Mouse (Mus musculus) left cerebral cortex, postnatal 14 days (tissue): ENCODE results near the gene Tas1r1. TPM values are rescaled to one million over a fixed set of nuclear protein-coding genes. Genes with fewer than 3 reads are reported as not detected.
A peak's percentile ranks its signal among the peaks of the same experiment; 100 is the strongest.

ENCODE experiments used
- DNase-seq, 2 experiments: peaks; one replicate each; pipeline ENCODE4 v3.0.0; 2021 to 2022; ENCODE audit warnings: low spot score in 2 of 2, mixed read lengths in 1 of 2
- intact Hi-C: fragments of 180-260 bp; cut with DNase I; formaldehyde crosslinking; loops from one replicate; pipeline ENCODE4 v1.15.1; 2025
- total RNA-seq, 2 experiments: library from RNA; stranded (reverse); gene quantifications; 2 replicates each; pipeline ENCODE4 v1.2.3; 2021

Gene Tas1r1
- total RNA-seq, 2 experiments from 2014 or later = 0.49 to 0.55 TPM

- intact Hi-C loops = no loop called here
- no peak for DNase-seq
Observed at GRCm38 (mm10) chr4:152019073-152019472, 19.3 kb downstream of the Tas1r1 start.

- DNase-seq = no peak
- intact Hi-C loops = no loop called here
Observed at GRCm38 (mm10) chr4:152013036-152013813, 25.1 kb downstream of the Tas1r1 start.

- DNase-seq = no peak
- intact Hi-C loops = no loop called here
Observed at GRCm38 (mm10) chr4:152012109-152012508, 26.3 kb downstream of the Tas1r1 start.

GRCm38 (mm10) chr4:152011171-152011760 lies 27.1 kb downstream of the Tas1r1 start:
- intact Hi-C loops = no loop called here
- no peak for DNase-seq

- intact Hi-C loops = no loop called here
Observed at GRCm38 (mm10) chr4:152010707-152011134, 27.6 kb downstream of the Tas1r1 start.

GRCm38 (mm10) chr4:152010091-152010706 lies 28.2 kb downstream of the Tas1r1 start:
- intact Hi-C loops = no loop called here
- DNase-seq = no peak

More at GRCm38 (mm10) chr4:152010707-152011134, 27.6 kb downstream of the Tas1r1 start:
- no peak for DNase-seq

- intact Hi-C loops = no loop called here
- DNase-seq = peak; percentile 79 to 85
Observed at GRCm38 (mm10) chr4:152009076-152010051, 29.0 kb downstream of the Tas1r1 start.

DNA sequence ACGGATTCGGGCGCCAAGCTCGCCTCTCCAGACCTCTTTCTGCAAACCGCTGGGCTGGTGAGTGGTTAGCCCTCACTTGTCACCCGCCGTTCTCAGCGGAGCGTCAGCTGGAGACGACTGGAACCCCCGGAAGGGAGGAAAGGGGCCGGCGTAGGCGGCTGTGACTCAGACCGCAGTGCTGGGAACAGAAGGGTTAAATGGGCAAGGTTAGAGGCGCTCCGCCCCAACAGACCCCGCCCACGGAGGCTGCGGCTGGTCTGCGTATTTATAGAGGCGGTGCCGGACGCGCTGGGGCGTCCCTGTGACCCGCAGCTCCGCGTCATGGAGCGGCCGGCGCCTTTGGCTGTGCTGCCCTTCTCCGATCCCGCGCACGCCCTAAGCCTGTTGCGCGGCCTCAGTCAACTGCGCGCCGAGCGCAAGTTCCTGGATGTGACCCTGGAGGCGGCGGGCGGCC lies 29.7 kb downstream of the Tas1r1 start, which contains the start of gene Klhl21:
Klhl21 (plus strand) TSS at position 182 of the 454 bp plus-strand sequence.
- intact Hi-C loops = no loop called here

GRCm38 (mm10) chr4:152008148-152008500 lies 30.2 kb downstream of the Tas1r1 start:
- DNase-seq = no peak

More for the DNA sequence above, 29.7 kb downstream of the Tas1r1 start, which contains the start of gene Klhl21:
- peak; percentile 91 to 94 for DNase-seq

DNA sequence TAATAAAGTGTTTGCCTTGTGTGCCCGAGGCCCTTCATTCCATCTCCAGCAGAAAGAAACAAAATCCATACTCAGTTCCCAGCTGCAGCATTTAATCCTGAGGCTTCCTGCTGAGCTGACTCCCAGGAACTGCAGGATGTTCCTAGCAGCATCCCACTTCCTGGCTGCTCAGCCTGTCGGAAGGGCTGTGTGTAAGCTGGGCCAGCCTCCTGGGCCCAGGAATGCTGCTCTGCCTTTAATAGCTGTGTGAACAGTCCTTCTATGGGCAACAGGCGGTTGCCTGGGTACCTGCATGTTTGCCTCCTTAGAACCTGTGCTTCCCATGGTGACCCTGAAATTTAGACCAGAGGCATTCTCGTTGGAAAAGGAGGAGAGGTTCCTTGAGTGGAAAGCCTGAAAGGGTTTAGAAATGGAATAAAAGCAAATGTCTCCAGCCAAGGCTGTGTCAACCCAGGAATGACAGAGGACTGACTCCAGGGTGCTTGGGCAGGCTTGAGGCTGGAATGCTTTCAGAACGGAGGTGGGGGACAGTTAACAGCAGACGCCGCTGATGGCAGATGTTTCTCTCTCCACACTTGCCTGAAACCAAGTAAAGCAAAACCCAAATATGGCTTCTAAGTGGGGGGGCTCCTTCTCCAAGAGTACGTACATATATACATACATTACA lies 30.8 kb downstream of the Tas1r1 start:
- intact Hi-C loops = no loop called here

More at GRCm38 (mm10) chr4:152008148-152008500, 30.2 kb downstream of the Tas1r1 start:
- intact Hi-C loops = no loop called here

GRCm38 (mm10) chr4:152006812-152007211 lies 31.6 kb downstream of the Tas1r1 start:
- DNase-seq = no peak
- intact Hi-C loops = no loop called here

More for the DNA sequence above, 30.8 kb downstream of the Tas1r1 start:
- peak in 1 of 2 experiments; percentile 60 for DNase-seq

- intact Hi-C loops = no loop called here
- no peak for DNase-seq
Observed at GRCm38 (mm10) chr4:152006137-152006536, 32.2 kb downstream of the Tas1r1 start.

DNA sequence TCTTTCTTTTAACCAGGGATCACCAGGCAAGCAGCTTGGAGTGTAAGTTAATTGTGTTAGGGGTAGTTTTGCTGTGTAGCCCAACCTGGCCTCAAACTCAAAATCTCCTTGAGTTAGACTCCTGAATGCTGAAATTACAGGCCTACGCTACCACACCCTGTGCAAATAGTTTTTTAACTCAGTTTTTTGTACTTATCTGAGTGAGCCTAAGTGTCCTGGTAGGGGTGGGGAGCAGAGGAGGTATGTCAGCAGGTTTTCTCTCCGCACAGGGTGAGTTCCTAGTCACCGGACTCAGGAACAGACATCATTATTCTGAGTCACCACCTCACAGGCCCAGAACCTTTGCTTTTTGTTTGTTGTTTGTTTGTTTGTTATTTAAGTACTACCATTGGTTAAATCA lies 36.3 kb downstream of the Tas1r1 start:
- no peak for DNase-seq
- intact Hi-C loops = no loop called here

GRCm38 (mm10) chr4:152001335-152001734 lies 37.0 kb downstream of the Tas1r1 start:
- DNase-seq = no peak
- intact Hi-C loops = no loop called here

DNA sequence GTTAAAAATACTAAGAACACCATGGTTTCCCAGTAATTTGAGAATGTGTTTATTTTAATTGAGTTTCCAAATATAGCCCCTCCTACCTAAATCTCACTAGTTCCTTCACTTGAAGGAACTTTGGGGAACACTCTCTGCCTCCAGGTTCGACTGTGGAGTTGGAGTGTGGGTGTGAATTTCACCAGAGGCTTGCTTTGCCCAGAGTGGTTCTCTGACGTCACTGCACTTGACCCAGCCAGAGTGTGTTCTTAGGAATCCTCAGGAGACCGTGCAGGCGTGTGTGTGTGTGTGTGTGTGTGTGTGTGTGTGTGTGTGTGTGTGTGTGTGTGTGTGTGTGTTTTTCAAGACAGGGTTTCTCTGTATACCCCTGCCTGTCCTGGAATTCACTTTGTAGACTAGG lies 37.5 kb downstream of the Tas1r1 start:
- intact Hi-C loops = no loop called here

GRCm38 (mm10) chr4:151999481-151999880 lies 38.9 kb downstream of the Tas1r1 start:
- intact Hi-C loops = no loop called here
- no peak for DNase-seq

More for the DNA sequence above, 37.5 kb downstream of the Tas1r1 start:
- peak in 1 of 2 experiments; percentile 77 for DNase-seq

GRCm38 (mm10) chr4:151997701-151998100 lies 40.7 kb downstream of the Tas1r1 start:
- intact Hi-C loops = no loop called here

DNA sequence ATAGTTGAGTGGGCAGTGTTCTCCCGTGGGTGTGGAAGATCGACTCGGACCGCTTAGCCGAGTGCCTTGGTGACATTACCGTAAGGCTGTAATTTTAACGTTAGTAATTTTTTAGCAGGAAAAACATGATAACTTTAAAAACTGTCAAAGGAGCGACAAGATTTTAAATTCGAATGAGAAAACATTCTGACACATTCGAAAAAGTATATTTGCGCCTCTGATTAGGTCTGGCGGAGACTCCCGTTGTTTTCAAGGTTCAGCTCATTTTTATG lies 41.5 kb downstream of the Tas1r1 start:
- intact Hi-C loops = no loop called here
- no peak for DNase-seq

More at GRCm38 (mm10) chr4:151997701-151998100, 40.7 kb downstream of the Tas1r1 start:
- no peak for DNase-seq
